Mouse (Mus musculus) embryonic facial prominence, embryonic 14.5 days (tissue): Measurements from ENCODE around the gene Pex1. TPM values are rescaled to one million over a fixed set of nuclear protein-coding genes. Genes with fewer than 3 reads are reported as not detected.

Experiments used
- ATAC-seq: fragments of 200-750 bp; cut with Nextera tagmentation; 2 replicates; pipeline ENCODE4 v1.8.0; 2017; ENCODE audit warnings: low read depth, moderate number of reproducible peaks, moderate TSS enrichment
- DNase-seq: peaks from one replicate; pipeline ENCODE4 v3.0.0-alpha.2; 2015; ENCODE audit warnings: low spot score
- H3K27ac ChIP-seq: fragments of 300-500 bp; sonication (generic); replicated peaks from 2 replicates; pipeline ENCODE4 v1.5.1; 2014; ENCODE audit warnings: low read depth, mild to moderate bottlenecking, low read length, moderate library complexity
- H3K27me3 ChIP-seq: fragments of 300-500 bp; sonication (generic); replicated peaks from 2 replicates; pipeline ENCODE4 v1.6.1; 2014; ENCODE audit warnings: low read length; ENCODE audit not compliant: control insufficient read depth, insufficient read depth
- H3K36me3 ChIP-seq: fragments of 300-500 bp; sonication (generic); 2 replicates; pipeline ENCODE4 v1.6.1; 2014; ENCODE audit warnings: low read length, mixed read lengths; ENCODE audit not compliant: control insufficient read depth, insufficient read depth
- H3K4me1 ChIP-seq: fragments of 300-500 bp; sonication (generic); 2 replicates; pipeline ENCODE4 v1.6.1; 2014; ENCODE audit warnings: antibody characterized with exemption, low read length; ENCODE audit not compliant: control insufficient read depth, insufficient read depth
- H3K4me2 ChIP-seq: fragments of 300-500 bp; sonication (generic); 2 replicates; pipeline ENCODE4 v1.6.1; 2014; ENCODE audit warnings: low read depth, mild to moderate bottlenecking, low read length, moderate library complexity, mixed read lengths
- H3K4me3 ChIP-seq: fragments of 300-500 bp; sonication (generic); 2 replicates; pipeline ENCODE4 v1.5.1; 2014; ENCODE audit warnings: low read depth, mild to moderate bottlenecking, low read length
- H3K9ac ChIP-seq: fragments of 300-500 bp; sonication (generic); 2 replicates; pipeline ENCODE4 v1.6.1; 2014; ENCODE audit warnings: low read depth, mild to moderate bottlenecking, low read length, moderate library complexity, mixed read lengths
- H3K9me3 ChIP-seq: fragments of 300-500 bp; sonication (generic); 2 replicates; pipeline ENCODE4 v1.6.1; 2016; ENCODE audit warnings: low read length; ENCODE audit not compliant: control insufficient read depth
- WGBS: fragments of 180-500 bp; shearing (Covaris S2); extraction: QIAGEN DNeasy Blood & Tissue Kit; methylation state at CpG from one replicate; pipeline ENCODE4 v1.1.7; 2014; 5-methylcytosine and 5-hydroxymethylcytosine counted together
- polyA plus RNA-seq: library from polyadenylated mRNA; unstranded; fragments of >200 nt; fragmentation: Nextera tagmentation; extraction: Ambion mirVana; gene quantifications from 2 replicates; pipeline ENCODE4 v1.2.1, GENCODE M21; 2014

Gene Pex1
- 12.9 and 13.0 TPM in 2 replicates for polyA plus RNA-seq

- peak within 1 kb of the TSS; percentile 93 for H3K4me3 ChIP-seq
- 0 out of 2 replicates have a peak within 1 kb of the TSS, but pooled peaks have one; percentile 33 for H3K27ac ChIP-seq
- H3K4me2 ChIP-seq: peak within 1 kb of the TSS; percentile 80
- H3K9ac ChIP-seq: peak within 1 kb of the TSS; percentile 75
- WGBS: under 1% methylated on average over 31 of the region's 50 CpGs
- DNase-seq (peak; percentile 98), ATAC-seq (peak; percentile 99)
- H3K36me3 ChIP-seq: peaks cover 14% of the 10 kb centered on the region; the same call in 1 of the 2 replicates
- peaks cover 4% of the 10 kb centered on the region; the same call in 1 of the 2 replicates for H3K4me1 ChIP-seq
- no peaks in the 10 kb centered on the region for H3K9me3 ChIP-seq
- no peaks in the 10 kb centered on the region for H3K27me3 ChIP-seq
These were observed at the start of gene Pex1 for GRCm38 (mm10) chr5:3595693-3596398. Gene Pex1, plus strand, starts transcription at chr5:3596066.

GRCm38 (mm10) chr5:3546226-3546625 is 49.6 kb upstream of the Pex1 start:
- Histone ChIP-seq H3K4me2 (no peak overlapping the region), H3K9me3 (no peaks in the 10 kb centered on the region), H3K4me1 (no peaks in the 10 kb centered on the region), H3K9ac (no peak overlapping the region), H3K36me3 (no peaks in the 10 kb centered on the region), H3K27ac (no peak overlapping the region), H3K27me3 (no peaks in the 10 kb centered on the region), H3K4me3 (no peak overlapping the region)
- no peak for DNase-seq
- 76% methylated on average over 1 of the region's 1 CpGs for WGBS
- ATAC-seq: no peak

- Histone ChIP-seq H3K27ac (no peak overlapping the region), H3K4me2 (no peak overlapping the region), H3K9me3 (no peaks in the 10 kb centered on the region), H3K4me3 (no peak overlapping the region), H3K9ac (no peak overlapping the region), H3K36me3 (peaks cover 18% of the 10 kb centered on the region), H3K4me1 (no peaks in the 10 kb centered on the region), H3K27me3 (no peaks in the 10 kb centered on the region)
- DNase-seq (no peak), ATAC-seq (no peak)
- 98% methylated on average over 1 of the region's 1 CpGs for WGBS
These were observed 44.4 kb upstream of the Pex1 start for GRCm38 (mm10) chr5:3551481-3551880.

GRCm38 (mm10) chr5:3554198-3554597 is 41.7 kb upstream of the Pex1 start:
- Histone ChIP-seq H3K4me3 (no peak overlapping the region), H3K36me3 (peaks cover 41% of the 10 kb centered on the region), H3K27me3 (no peaks in the 10 kb centered on the region), H3K9ac (no peak overlapping the region), H3K4me2 (no peak overlapping the region), H3K4me1 (no peaks in the 10 kb centered on the region), H3K27ac (no peak overlapping the region), H3K9me3 (no peaks in the 10 kb centered on the region)
- WGBS: 87% methylated on average over 2 of the region's 2 CpGs
- DNase-seq: no peak
- ATAC-seq: no peak

- no peaks in the 10 kb centered on the region for H3K27me3 ChIP-seq
- no peak within 1 kb of the TSS for H3K9ac ChIP-seq
- DNase-seq (no peak), ATAC-seq (no peak)
- H3K27ac ChIP-seq: no peak within 1 kb of the TSS
- 95% methylated on average over 4 of the region's 4 CpGs for WGBS
- peaks cover 95% of the 10 kb centered on the region for H3K36me3 ChIP-seq
- 0 out of 2 replicates have a peak, but pooled peaks cover 8% of the 10 kb centered on the region for H3K9me3 ChIP-seq
- no peaks in the 10 kb centered on the region for H3K4me1 ChIP-seq
- H3K4me3 ChIP-seq: no peak within 1 kb of the TSS
- H3K4me2 ChIP-seq: no peak within 1 kb of the TSS
These were observed 24.6 kb upstream of the Pex1 start, which contains the start of gene 1700109H08Rik for GRCm38 (mm10) chr5:3571266-3571665. Gene 1700109H08Rik, plus strand, starts transcription at chr5:3571566.

GRCm38 (mm10) chr5:3574825-3575224 is 21.0 kb upstream of the Pex1 start:
- Histone ChIP-seq H3K4me3 (no peak overlapping the region), H3K9me3 (0 out of 2 replicates have a peak, but pooled peaks cover 8% of the 10 kb centered on the region), H3K27me3 (no peaks in the 10 kb centered on the region), H3K27ac (no peak overlapping the region), H3K4me1 (no peaks in the 10 kb centered on the region), H3K4me2 (no peak overlapping the region), H3K9ac (no peak overlapping the region), H3K36me3 (peaks cover 99% of the 10 kb centered on the region)
- no peak for ATAC-seq
- whole genome bisulfite sequencing: 90% methylated on average over 2 of the region's 2 CpGs
- no peak for DNase-seq

- no peaks in the 10 kb centered on the region for H3K27me3 ChIP-seq
- H3K4me1 ChIP-seq: no peaks in the 10 kb centered on the region
- H3K9me3 ChIP-seq: 0 out of 2 replicates have a peak, but pooled peaks cover 8% of the 10 kb centered on the region
- no peak overlapping the region for H3K27ac ChIP-seq
- H3K4me2 ChIP-seq: no peak overlapping the region
- DNase-seq (no peak), ATAC-seq (no peak)
- no peak overlapping the region for H3K4me3 ChIP-seq
- peaks cover 97% of the 10 kb centered on the region for H3K36me3 ChIP-seq
- WGBS: 89% methylated on average over 2 of the region's 2 CpGs
- H3K9ac ChIP-seq: no peak overlapping the region
These were observed 17.9 kb upstream of the Pex1 start for GRCm38 (mm10) chr5:3577939-3578338.

GRCm38 (mm10) chr5:3579066-3579465 is 16.8 kb upstream of the Pex1 start:
- peaks cover 94% of the 10 kb centered on the region for H3K36me3 ChIP-seq
- no peaks in the 10 kb centered on the region for H3K4me1 ChIP-seq
- H3K27me3 ChIP-seq: no peaks in the 10 kb centered on the region
- no peak overlapping the region for H3K9ac ChIP-seq
- 96% methylated on average over 7 of the region's 7 CpGs for WGBS
- H3K9me3 ChIP-seq: 0 out of 2 replicates have a peak, but pooled peaks cover 8% of the 10 kb centered on the region
- no peak for ATAC-seq
- H3K4me3 ChIP-seq: no peak overlapping the region
- no peak overlapping the region for H3K27ac ChIP-seq
- no peak for DNase-seq
- no peak overlapping the region for H3K4me2 ChIP-seq
